Mouse (Mus musculus) forebrain, embryonic 16.5 days (tissue): ENCODE results near the gene 1810013L24Rik. TPM values are rescaled to one million over a fixed set of nuclear protein-coding genes. Genes with fewer than 3 reads are reported as not detected.

Source experiments
- ATAC-seq: fragments of 200-750 bp; cut with Nextera tagmentation; 2 replicates; pipeline ENCODE4 v1.8.0; 2017; ENCODE audit warnings: mild to moderate bottlenecking, moderate library complexity
- H3K27ac ChIP-seq: fragments of 300-500 bp; sonication (generic); 2 replicates; pipeline ENCODE4 v1.5.1; 2014; ENCODE audit warnings: low read length, control low read depth
- H3K27me3 ChIP-seq: fragments of 300-500 bp; sonication (generic); replicated peaks from 2 replicates; pipeline ENCODE4 v1.6.1; 2014; ENCODE audit warnings: low read length; ENCODE audit not compliant: control insufficient read depth, insufficient read depth
- H3K36me3 ChIP-seq: fragments of 300-500 bp; sonication (generic); 2 replicates; pipeline ENCODE4 v1.6.1; 2014; ENCODE audit not compliant: control insufficient read depth, insufficient read depth
- H3K4me1 ChIP-seq: fragments of 300-500 bp; sonication (generic); replicated peaks from 2 replicates; pipeline ENCODE4 v1.6.1; 2014; ENCODE audit warnings: low read length; ENCODE audit not compliant: control insufficient read depth, insufficient read depth
- H3K4me2 ChIP-seq: fragments of 300-500 bp; sonication (generic); 2 replicates; pipeline ENCODE4 v1.6.1; 2014; ENCODE audit warnings: mild to moderate bottlenecking, low read length, control low read depth
- H3K4me3 ChIP-seq: fragments of 300-500 bp; sonication (generic); replicated peaks from 2 replicates; pipeline ENCODE4 v1.5.1; 2014; ENCODE audit warnings: mild to moderate bottlenecking, low read length, control low read depth
- H3K9ac ChIP-seq: fragments of 300-500 bp; sonication (generic); replicated peaks from 2 replicates; pipeline ENCODE4 v1.6.1; 2014; ENCODE audit warnings: low read depth, low read length, control low read depth
- H3K9me3 ChIP-seq: fragments of 300-500 bp; sonication (generic); 2 replicates; pipeline ENCODE4 v1.6.1; 2016; ENCODE audit warnings: low read length; ENCODE audit not compliant: control insufficient read depth
- WGBS: fragments of 180-500 bp; shearing (Covaris S2); extraction: QIAGEN DNeasy Blood & Tissue Kit; methylation state at CpG from one replicate; pipeline ENCODE4 v1.1.7; 2014; 5-methylcytosine and 5-hydroxymethylcytosine counted together
- polyA plus RNA-seq: library from polyadenylated mRNA; unstranded; fragments of >200 nt; fragmentation: Nextera tagmentation; extraction: Ambion mirVana; gene quantifications from 2 replicates; pipeline ENCODE4 v1.2.1, GENCODE M21; 2015

Gene 1810013L24Rik
- polyA plus RNA-seq, 1 experiment from 2014 or later: 29.0 TPM

DNA sequence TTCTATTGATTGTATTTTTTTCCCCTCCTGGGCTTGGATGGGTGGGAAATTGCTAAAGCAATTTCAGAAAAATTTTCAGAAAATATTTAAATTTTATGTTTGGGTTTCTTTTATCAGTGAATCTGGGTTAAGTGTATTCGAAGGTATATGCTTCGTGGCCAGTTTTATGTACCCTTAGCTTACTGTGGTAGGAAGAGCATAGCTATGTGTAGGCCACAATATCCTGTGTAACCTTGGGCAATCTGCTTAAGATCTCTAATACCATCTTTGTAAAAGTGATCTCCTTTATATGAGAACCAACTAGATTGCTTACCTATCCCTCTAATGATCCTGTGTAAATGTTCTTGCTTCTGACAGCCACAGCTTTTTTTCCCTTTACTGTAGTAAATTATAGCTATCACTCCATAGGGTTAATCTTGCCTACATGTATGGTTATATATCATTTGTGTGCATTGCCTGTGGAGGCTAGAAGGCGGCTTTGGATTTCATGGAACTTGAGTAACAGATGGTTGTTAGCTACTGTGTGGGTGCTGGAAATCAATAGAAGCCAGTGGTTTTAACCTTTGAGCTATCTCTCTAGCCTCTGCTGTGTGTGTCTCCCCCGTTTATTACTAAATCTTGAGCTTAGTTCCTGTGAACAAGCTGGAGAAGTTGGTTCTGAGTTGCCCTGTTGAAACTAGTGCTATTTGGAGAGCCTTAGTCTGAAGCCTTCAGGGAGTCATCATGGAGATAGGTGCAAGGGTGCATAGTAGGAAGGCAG lies 18.6 kb downstream of the 1810013L24Rik start:
- peaks cover 8% of the 10 kb centered on the region; the same call in 1 of the 2 replicates for H3K4me1 ChIP-seq
- 94% methylated on average over 4 of the region's 4 CpGs for WGBS
- H3K27me3 ChIP-seq: no peaks in the 10 kb centered on the region
- no peak overlapping the region for H3K4me2 ChIP-seq
- no peaks in the 10 kb centered on the region for H3K9me3 ChIP-seq
- ATAC-seq: no peak
- H3K36me3 ChIP-seq: peaks cover 8% of the 10 kb centered on the region
- no peak overlapping the region for H3K27ac ChIP-seq
- H3K4me3 ChIP-seq: no peak overlapping the region
- no peak overlapping the region for H3K9ac ChIP-seq

DNA sequence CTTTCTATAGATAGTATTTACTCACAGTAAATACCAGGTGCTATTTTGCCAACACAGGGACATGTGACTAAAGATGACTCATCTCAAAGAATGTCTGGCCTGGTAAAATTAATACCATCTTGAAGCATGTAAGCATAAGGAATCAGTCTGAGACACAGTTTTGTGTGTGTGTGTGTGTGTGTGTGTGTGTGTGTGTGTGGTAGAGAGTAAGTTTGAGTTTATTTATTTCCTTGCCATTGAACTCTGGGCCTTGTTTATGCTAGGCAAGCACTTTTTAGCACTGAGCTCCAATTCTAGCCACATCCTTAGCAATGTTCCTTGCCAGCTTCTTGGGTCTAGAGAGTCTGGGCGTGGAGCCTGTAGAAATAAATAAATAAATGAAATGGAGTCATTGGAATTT lies 20.0 kb downstream of the 1810013L24Rik start:
- Histone ChIP-seq H3K27me3 (no peaks in the 10 kb centered on the region), H3K9ac (no peak overlapping the region), H3K27ac (no peak overlapping the region), H3K4me1 (peaks cover 8% of the 10 kb centered on the region; the same call in 1 of the 2 replicates), H3K36me3 (0 out of 2 replicates have a peak, but pooled peaks cover 2% of the 10 kb centered on the region), H3K9me3 (no peaks in the 10 kb centered on the region), H3K4me3 (no peak overlapping the region), H3K4me2 (no peak overlapping the region)
- 74% methylated on average over 1 of the region's 1 CpGs for WGBS
- peak; percentile 12; the same call in 1 of the 2 replicates for ATAC-seq

DNA sequence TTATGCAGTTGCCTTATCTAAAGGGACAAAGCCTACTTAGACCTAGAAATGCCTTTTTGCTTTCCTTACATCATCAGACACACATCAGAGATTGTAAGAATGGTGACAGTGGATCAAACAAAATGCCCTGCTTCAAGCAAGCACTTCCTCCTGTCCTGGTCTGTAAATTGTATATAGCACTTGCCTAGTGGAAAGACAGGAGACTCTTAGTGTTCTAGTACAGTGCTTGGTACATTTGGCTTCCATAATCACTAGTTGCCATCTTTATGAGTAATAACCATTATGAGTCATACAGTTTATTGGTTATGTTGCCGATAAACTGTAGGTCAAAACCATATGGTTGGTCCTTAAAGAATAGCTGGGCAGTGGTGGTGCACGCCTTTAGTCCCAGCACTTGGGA lies 25.2 kb downstream of the 1810013L24Rik start:
- H3K4me3 ChIP-seq: no peak overlapping the region
- H3K9ac ChIP-seq: no peak overlapping the region
- WGBS: 98% methylated on average over 2 of the region's 2 CpGs
- no peak overlapping the region for H3K27ac ChIP-seq
- 0 out of 2 replicates have a peak, but pooled peaks cover 3% of the 10 kb centered on the region for H3K4me1 ChIP-seq
- no peak for ATAC-seq
- H3K36me3 ChIP-seq: peaks cover 10% of the 10 kb centered on the region; the same call in 1 of the 2 replicates
- H3K4me2 ChIP-seq: no peak overlapping the region
- H3K9me3 ChIP-seq: no peaks in the 10 kb centered on the region
- H3K27me3 ChIP-seq: no peaks in the 10 kb centered on the region

DNA sequence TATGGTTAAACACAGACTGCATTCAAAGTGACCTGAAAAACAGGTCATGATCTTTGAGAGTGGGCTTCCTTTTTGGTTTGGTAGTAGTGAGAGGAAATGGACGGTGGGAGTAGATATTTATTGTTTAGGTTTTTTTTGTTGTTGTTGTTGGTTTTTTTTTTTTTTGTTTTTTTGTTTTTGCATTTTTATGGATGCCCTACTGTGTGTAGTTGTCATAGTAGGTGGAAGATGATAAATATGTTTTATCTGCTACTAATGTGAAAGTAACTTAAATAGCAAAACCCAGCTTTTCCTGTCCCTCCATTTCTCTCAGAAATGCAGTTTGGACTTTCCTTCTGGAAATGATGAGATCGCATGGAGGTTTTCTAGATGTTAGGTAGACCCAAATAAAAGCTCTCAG lies 26.9 kb downstream of the 1810013L24Rik start:
- WGBS: 80% methylated on average over 2 of the region's 2 CpGs
- Histone ChIP-seq H3K27ac (no peak overlapping the region), H3K4me1 (0 out of 2 replicates have a peak, but pooled peaks cover under 1% of the 10 kb centered on the region), H3K4me2 (no peak overlapping the region), H3K4me3 (no peak overlapping the region), H3K9me3 (no peaks in the 10 kb centered on the region), H3K9ac (no peak overlapping the region), H3K36me3 (peaks cover 13% of the 10 kb centered on the region; the same call in 1 of the 2 replicates), H3K27me3 (no peaks in the 10 kb centered on the region)
- no peak for ATAC-seq

DNA sequence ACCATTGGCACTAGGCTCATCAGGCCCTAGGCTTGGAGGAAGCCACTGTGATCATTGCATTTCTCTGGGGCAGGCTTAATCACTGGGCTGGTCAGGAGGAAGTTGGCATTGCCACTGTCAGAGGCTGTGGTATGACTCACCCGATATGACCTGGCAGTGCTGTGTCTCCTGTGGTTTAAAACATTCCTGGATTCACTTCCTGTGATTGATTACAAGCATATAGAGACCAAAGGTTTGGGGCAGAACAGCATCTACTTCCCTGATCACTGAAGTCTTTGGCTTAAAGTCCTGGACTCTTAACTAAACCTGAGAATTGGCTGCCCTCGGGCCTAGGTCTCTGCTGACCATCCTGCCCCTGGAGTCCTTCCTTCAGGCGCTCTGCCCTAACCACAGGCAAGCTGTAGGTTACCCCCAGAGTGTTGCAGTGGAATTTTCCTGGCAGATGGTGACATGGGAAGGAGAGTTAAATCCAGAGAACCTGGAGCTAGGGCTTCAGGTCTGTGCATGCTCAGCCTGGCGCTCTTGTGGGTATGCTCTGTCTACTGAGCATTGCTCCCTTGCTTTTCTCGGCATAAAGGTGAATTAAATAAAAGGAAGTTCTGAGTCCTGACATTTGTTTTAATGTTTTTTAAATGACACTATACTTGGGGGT lies 32.6 kb downstream of the 1810013L24Rik start:
- H3K36me3 ChIP-seq: peaks cover 6% of the 10 kb centered on the region; the same call in 1 of the 2 replicates
- H3K27ac ChIP-seq: no peak overlapping the region
- H3K4me2 ChIP-seq: no peak overlapping the region
- no peak for ATAC-seq
- no peaks in the 10 kb centered on the region for H3K27me3 ChIP-seq
- H3K4me3 ChIP-seq: no peak overlapping the region
- no peak overlapping the region for H3K9ac ChIP-seq
- no peaks in the 10 kb centered on the region for H3K9me3 ChIP-seq
- H3K4me1 ChIP-seq: 0 out of 2 replicates have a peak, but pooled peaks cover 2% of the 10 kb centered on the region
- WGBS: 91% methylated on average over 5 of the region's 5 CpGs

DNA sequence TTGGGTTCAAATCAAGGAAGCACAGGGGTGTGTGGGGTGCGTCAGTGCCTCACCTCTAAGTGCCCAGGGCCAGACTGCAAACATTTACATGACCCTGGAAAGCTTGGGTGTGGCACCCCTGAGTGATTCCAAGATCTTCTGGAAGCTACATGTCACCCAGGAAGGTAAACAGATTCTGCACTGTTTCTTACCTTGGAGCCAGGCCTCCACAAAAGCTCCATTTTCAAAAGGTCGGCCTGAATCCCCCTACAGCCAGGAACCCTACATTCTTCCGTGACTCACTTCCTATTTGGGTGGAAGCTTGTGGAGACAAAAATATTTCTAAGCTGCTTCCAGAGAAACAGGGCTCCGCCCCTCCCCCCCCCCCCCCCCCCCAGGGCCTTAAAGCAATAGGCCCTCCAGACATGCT lies 34.3 kb downstream of the 1810013L24Rik start:
- 72% methylated on average over 4 of the region's 4 CpGs for WGBS
- no peak overlapping the region for H3K27ac ChIP-seq
- H3K36me3 ChIP-seq: peaks cover 6% of the 10 kb centered on the region; the same call in 1 of the 2 replicates
- H3K4me2 ChIP-seq: no peak overlapping the region
- no peak overlapping the region for H3K4me3 ChIP-seq
- no peaks in the 10 kb centered on the region for H3K9me3 ChIP-seq
- no peak overlapping the region for H3K9ac ChIP-seq
- H3K27me3 ChIP-seq: no peaks in the 10 kb centered on the region
- 0 out of 2 replicates have a peak, but pooled peaks cover 2% of the 10 kb centered on the region for H3K4me1 ChIP-seq
- ATAC-seq: no peak

DNA sequence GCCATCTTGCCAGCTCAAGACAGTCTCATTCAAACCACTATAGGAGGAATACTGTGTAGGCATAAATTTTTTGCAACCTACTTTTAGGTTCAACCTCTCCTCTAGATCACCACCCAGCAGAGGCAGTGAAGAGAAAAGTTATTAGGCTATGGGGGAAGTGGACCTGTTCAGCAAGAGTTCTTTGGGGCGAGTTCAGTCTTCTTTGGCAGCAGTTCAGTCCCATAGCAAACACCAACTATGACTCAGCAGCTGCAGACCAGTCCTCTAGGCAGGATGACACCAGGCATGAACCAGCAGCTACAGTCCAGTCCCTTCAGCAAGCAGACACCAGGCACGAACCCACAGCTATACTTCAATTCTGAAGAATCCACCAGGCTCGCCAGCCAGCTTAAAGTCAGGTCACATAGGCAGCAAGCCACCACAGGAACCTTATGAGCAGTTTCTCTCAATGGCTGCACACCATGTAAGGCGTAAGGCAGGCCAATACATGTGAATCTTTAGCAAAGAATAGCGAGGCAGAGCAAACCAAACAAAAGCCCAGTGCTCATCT lies 37.6 kb downstream of the 1810013L24Rik start:
- Histone ChIP-seq H3K36me3 (no peaks in the 10 kb centered on the region), H3K4me3 (no peak overlapping the region), H3K9me3 (no peaks in the 10 kb centered on the region), H3K27ac (no peak overlapping the region), H3K27me3 (no peaks in the 10 kb centered on the region), H3K4me2 (no peak overlapping the region), H3K9ac (no peak overlapping the region), H3K4me1 (0 out of 2 replicates have a peak, but pooled peaks cover 2% of the 10 kb centered on the region)
- ATAC-seq: no peak
- WGBS: 83% methylated on average over 5 of the region's 5 CpGs

DNA sequence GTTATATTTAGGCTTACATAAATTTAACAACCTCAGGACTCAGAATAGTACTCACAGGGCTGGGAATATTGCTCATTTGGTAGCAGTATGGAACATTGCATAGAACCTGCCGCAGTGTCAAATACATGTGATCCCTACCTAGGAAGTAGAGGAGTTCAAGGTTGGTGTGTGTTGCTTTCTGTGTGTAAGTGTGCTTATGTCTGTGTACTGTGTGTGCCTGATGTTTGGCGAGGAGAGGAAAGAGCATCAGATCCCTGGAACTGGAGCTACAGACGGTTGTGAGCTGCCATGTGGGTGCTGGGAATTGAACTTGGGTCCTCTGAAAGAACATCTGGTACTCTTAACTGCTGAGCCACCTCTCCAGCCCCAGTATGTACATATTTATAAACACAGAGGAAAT lies 38.6 kb downstream of the 1810013L24Rik start:
- WGBS: 98% methylated on average over 3 of the region's 3 CpGs

DNA sequence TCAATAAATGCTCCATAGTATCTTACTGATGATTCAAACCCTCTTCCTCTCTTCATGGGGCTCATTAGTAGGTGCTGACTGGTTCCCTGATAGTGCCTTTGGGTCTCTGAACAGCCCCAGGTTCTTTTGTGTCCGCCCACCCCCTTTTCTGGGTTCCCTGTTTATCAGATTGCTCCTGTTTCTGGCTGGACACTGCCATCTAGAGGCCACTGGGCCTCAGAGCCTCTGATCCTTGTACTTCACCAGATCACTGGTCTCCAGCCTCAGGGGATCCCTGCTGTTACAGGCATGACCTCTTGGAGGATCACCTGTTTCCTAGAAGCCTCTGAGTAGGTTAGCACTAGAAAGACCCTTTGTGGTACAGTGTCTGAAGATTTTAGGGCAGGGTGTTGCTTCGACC lies 39.8 kb downstream of the 1810013L24Rik start:
- no peaks in the 10 kb centered on the region for H3K36me3 ChIP-seq
- H3K4me2 ChIP-seq: no peak overlapping the region
- no peak overlapping the region for H3K4me3 ChIP-seq
- peak; percentile 54; the same call in 1 of the 2 replicates for ATAC-seq
- H3K9me3 ChIP-seq: no peaks in the 10 kb centered on the region
- no peak overlapping the region for H3K27ac ChIP-seq
- no peaks in the 10 kb centered on the region for H3K4me1 ChIP-seq
- H3K27me3 ChIP-seq: no peaks in the 10 kb centered on the region
- 39% methylated on average over 2 of the region's 2 CpGs for WGBS
- H3K9ac ChIP-seq: no peak overlapping the region

More for the DNA sequence above, 38.6 kb downstream of the 1810013L24Rik start:
- no peak overlapping the region for H3K4me2 ChIP-seq
- no peaks in the 10 kb centered on the region for H3K36me3 ChIP-seq
- H3K27me3 ChIP-seq: no peaks in the 10 kb centered on the region
- H3K27ac ChIP-seq: no peak overlapping the region
- ATAC-seq: no peak
- no peak overlapping the region for H3K4me3 ChIP-seq
- 0 out of 2 replicates have a peak, but pooled peaks cover 2% of the 10 kb centered on the region for H3K4me1 ChIP-seq
- H3K9me3 ChIP-seq: no peaks in the 10 kb centered on the region
- H3K9ac ChIP-seq: no peak overlapping the region
